Mouse (Mus musculus): ENCODE measurements around the gene Gm37240.

DNA sequence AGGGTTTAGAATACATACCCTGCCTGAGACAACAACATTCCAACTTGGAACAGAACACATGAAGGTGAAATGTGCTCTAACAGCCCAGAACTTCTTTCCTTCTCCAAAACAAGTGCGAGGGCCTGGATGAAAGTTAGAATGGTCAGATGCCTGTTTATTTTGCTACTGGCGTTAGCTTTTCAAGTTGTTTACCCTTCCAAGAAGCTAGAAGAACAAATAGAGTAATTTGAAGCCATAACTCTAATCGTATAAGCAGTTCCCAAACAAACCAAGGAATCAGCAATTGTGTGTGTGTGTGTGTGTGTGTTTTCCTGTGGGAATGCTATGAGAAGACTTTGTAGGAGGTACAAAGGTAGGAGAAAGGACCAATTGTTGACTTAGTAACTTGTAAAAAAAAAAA is 1402.4 kb downstream of the Gm37240 start:
- TF ChIP-seq CTCF (IDR thresholded peaks at IDR 0.05; ENCODE audit: low read depth, low read length) (no peak), GATA1 (IDR thresholded peaks at IDR 0.05; ENCODE audit: borderline replicate concordance, low read length) (no peak), TAL1 (conservative IDR thresholded peaks at IDR 0.05; ENCODE audit: low read depth, low read length) (no peak), POLR2AphosphoS5 (IDR thresholded peaks at IDR 0.05; ENCODE audit: insufficient replicate concordance, low read depth, low read length) (no peak), GATA2 (IDR thresholded peaks at IDR 0.05; ENCODE audit: borderline replicate concordance, low read depth, low read length) (no peak)
